Mouse (Mus musculus) heart, embryonic 14.5 days (tissue): ENCODE measurements around the gene Pnp2. TPM values are rescaled to one million over a fixed set of nuclear protein-coding genes. Genes with fewer than 3 reads are reported as not detected.
A peak's percentile ranks its signal among the peaks of the same experiment; 100 is the strongest.
"Not testable (repeated sequence)": the region's sequence is repeated elsewhere in the genome, so short reads cannot be mapped to it uniquely, and the experiment has no call there.

ENCODE experiments used
- ATAC-seq: fragments of 200-750 bp; cut with Nextera tagmentation; 2 replicates; pipeline ENCODE4 v1.8.0; 2017; ENCODE audit warnings: low read depth, moderate TSS enrichment; ENCODE audit not compliant: insufficient number of reproducible peaks, insufficient read depth, low FRiP score
- H3K27ac ChIP-seq, 2 experiments: fragments of 200-500 bp in 1 of 2; fragments of 300-500 bp in 1 of 2; sonication (generic) in 1 of 2; replicated peaks in 1 of 2; 2 replicates each; pipeline ENCODE4 v1.5.1; 2012 to 2014; ENCODE audit warnings: low read depth in 2 of 2, low read length in 2 of 2, control low read depth in 1 of 2, mild to moderate bottlenecking in 1 of 2, mixed read lengths in 1 of 2; ENCODE audit not compliant: control insufficient read depth in 1 of 2, insufficient read depth in 1 of 2
- H3K27me3 ChIP-seq: fragments of 300-500 bp; sonication (generic); 2 replicates; pipeline ENCODE4 v1.6.1; 2014; ENCODE audit warnings: mild to moderate bottlenecking, low read length, control low read depth; ENCODE audit not compliant: control insufficient read depth, insufficient read depth
- H3K36me3 ChIP-seq: fragments of 300-500 bp; sonication (generic); 2 replicates; pipeline ENCODE4 v1.6.1; 2014; ENCODE audit warnings: mild to moderate bottlenecking, control low read depth, low read length, mixed read lengths; ENCODE audit not compliant: control insufficient read depth, insufficient read depth
- H3K4me1 ChIP-seq, 2 experiments: fragments of 200-500 bp in 1 of 2; fragments of 300-500 bp in 1 of 2; sonication (generic) in 1 of 2; 2 replicates each; pipeline ENCODE4 v1.6.1; 2012 to 2014; ENCODE audit warnings: low read length in 2 of 2, control low read depth in 1 of 2, mixed read lengths in 1 of 2; ENCODE audit not compliant: control insufficient read depth in 2 of 2, insufficient read depth in 2 of 2
- H3K4me2 ChIP-seq: fragments of 300-500 bp; sonication (generic); 2 replicates; pipeline ENCODE4 v1.6.1; 2014; ENCODE audit warnings: mild to moderate bottlenecking, low read length
- H3K4me3 ChIP-seq, 2 experiments: fragments of 200-500 bp in 1 of 2; fragments of 300-500 bp in 1 of 2; sonication (generic) in 1 of 2; 2 replicates each; pipeline ENCODE4 v1.5.1; 2012 to 2014; ENCODE audit warnings: low read length in 2 of 2, mild to moderate bottlenecking in 2 of 2, control low read depth in 1 of 2, low read depth in 1 of 2, moderate library complexity in 1 of 2; ENCODE audit not compliant: control insufficient read depth in 1 of 2, insufficient read depth in 1 of 2
- H3K9ac ChIP-seq: fragments of 300-500 bp; sonication (generic); 2 replicates; pipeline ENCODE4 v1.6.1; 2014; ENCODE audit warnings: mild to moderate bottlenecking, low read length
- H3K9me3 ChIP-seq: fragments of 300-500 bp; sonication (generic); 2 replicates; pipeline ENCODE4 v1.6.1; 2016; ENCODE audit warnings: low read length, control low read depth; ENCODE audit not compliant: control insufficient read depth
- WGBS: fragments of 180-500 bp; shearing (Covaris S2); extraction: QIAGEN DNeasy Blood & Tissue Kit; methylation state at CpG from one replicate; pipeline ENCODE4 v1.1.7; 2014; 5-methylcytosine and 5-hydroxymethylcytosine counted together
- polyA plus RNA-seq: library from polyadenylated mRNA; unstranded; fragments of >200 nt; fragmentation: Nextera tagmentation; extraction: Ambion mirVana; gene quantifications from 2 replicates; pipeline ENCODE4 v1.2.1, GENCODE M21; 2014

The Pnp2 gene
- polyA plus RNA-seq, 1 experiment from 2014 or later: 0.59 TPM

GRCm38 (mm10) chr14:50975001-50975400 is 19.2 kb downstream of the Pnp2 start:
- Histone ChIP-seq H3K27me3 (no peaks in the 10 kb centered on the region), H3K27ac (no peak overlapping the region), H3K4me3 (no peak overlapping the region), H3K36me3 (no peaks in the 10 kb centered on the region), H3K4me1 (peaks cover under 1 to 3% of the 10 kb centered on the region in 2 experiments; a peak in 1 of 4 replicates), H3K9ac (no peak overlapping the region), H3K4me2 (no peak overlapping the region), H3K9me3 (no peaks in the 10 kb centered on the region)
- 42% methylated on average over 5 of the region's 5 CpGs for WGBS
- no peak for ATAC-seq

- H3K9ac ChIP-seq: no peak overlapping the region
- H3K27ac ChIP-seq: no peak overlapping the region
- WGBS: 28% methylated on average over 9 of the region's 9 CpGs
- H3K36me3 ChIP-seq: no peaks in the 10 kb centered on the region
- H3K4me2 ChIP-seq: 0 out of 2 replicates have a peak overlapping the region, but pooled peaks have one; percentile 19
- H3K27me3 ChIP-seq: no peaks in the 10 kb centered on the region
- no peak; the same call in 1 of the 2 replicates for ATAC-seq
- H3K9me3 ChIP-seq: no peaks in the 10 kb centered on the region
- H3K4me1 ChIP-seq: peaks cover 0 to 2% of the 10 kb centered on the region in 2 experiments; a peak in 1 of 4 replicates
- no peak overlapping the region for H3K4me3 ChIP-seq
Observed at GRCm38 (mm10) chr14:50976674-50977073, 20.9 kb downstream of the Pnp2 start.

GRCm38 (mm10) chr14:50978451-50978850 is 22.7 kb downstream of the Pnp2 start:
- H3K27ac ChIP-seq, H3K36me3 ChIP-seq, H3K4me3 ChIP-seq, H3K4me2 ChIP-seq, H3K9me3 ChIP-seq, H3K4me1 ChIP-seq, H3K9ac ChIP-seq, H3K27me3 ChIP-seq, ATAC-seq: not testable (repeated sequence)
- 83% methylated on average over 6 of the region's 6 CpGs for WGBS

- H3K4me3 ChIP-seq: no peak overlapping the region
- no peaks in the 10 kb centered on the region for H3K36me3 ChIP-seq
- no peak overlapping the region for H3K27ac ChIP-seq
- peaks cover 0 to 2% of the 10 kb centered on the region in 2 experiments; a peak in 1 of 4 replicates for H3K4me1 ChIP-seq
- no peaks in the 10 kb centered on the region for H3K9me3 ChIP-seq
- no peak for ATAC-seq
- no peaks in the 10 kb centered on the region for H3K27me3 ChIP-seq
- no peak overlapping the region for H3K4me2 ChIP-seq
- H3K9ac ChIP-seq: no peak overlapping the region
Observed at GRCm38 (mm10) chr14:50979631-50980030, 23.8 kb downstream of the Pnp2 start.

GRCm38 (mm10) chr14:50981207-50981606 is 25.4 kb downstream of the Pnp2 start:
- Histone ChIP-seq H3K4me3 (no peak overlapping the region), H3K36me3 (no peaks in the 10 kb centered on the region), H3K27ac (no peak overlapping the region), H3K4me2 (no peak overlapping the region), H3K4me1 (peaks cover 0 to 2% of the 10 kb centered on the region in 2 experiments; a peak in 1 of 4 replicates), H3K27me3 (no peaks in the 10 kb centered on the region), H3K9me3 (no peaks in the 10 kb centered on the region), H3K9ac (no peak overlapping the region)
- ATAC-seq: no peak
- 36% methylated on average over 2 of the region's 2 CpGs for WGBS

- Histone ChIP-seq H3K4me3 (no peak overlapping the region), H3K27me3 (no peaks in the 10 kb centered on the region), H3K9ac (no peak overlapping the region), H3K4me1 (peaks cover 0 to under 1% of the 10 kb centered on the region in 2 experiments; a peak in 1 of 4 replicates), H3K9me3 (no peaks in the 10 kb centered on the region), H3K27ac (no peak overlapping the region), H3K36me3 (no peaks in the 10 kb centered on the region), H3K4me2 (no peak overlapping the region)
- ATAC-seq: no peak
- WGBS: 64% methylated on average over 5 of the region's 5 CpGs
Observed at GRCm38 (mm10) chr14:50981837-50982236, 26.0 kb downstream of the Pnp2 start.

GRCm38 (mm10) chr14:50987668-50988067 is 31.9 kb downstream of the Pnp2 start:
- 91% methylated on average over 2 of the region's 2 CpGs for WGBS
- Histone ChIP-seq H3K27me3 (no peaks in the 10 kb centered on the region), H3K27ac (no peak overlapping the region), H3K4me2 (no peak overlapping the region), H3K4me1 (no peaks in the 10 kb centered on the region), H3K36me3 (no peaks in the 10 kb centered on the region), H3K9ac (no peak overlapping the region), H3K4me3 (no peak overlapping the region), H3K9me3 (no peaks in the 10 kb centered on the region)
- no peak for ATAC-seq

DNA sequence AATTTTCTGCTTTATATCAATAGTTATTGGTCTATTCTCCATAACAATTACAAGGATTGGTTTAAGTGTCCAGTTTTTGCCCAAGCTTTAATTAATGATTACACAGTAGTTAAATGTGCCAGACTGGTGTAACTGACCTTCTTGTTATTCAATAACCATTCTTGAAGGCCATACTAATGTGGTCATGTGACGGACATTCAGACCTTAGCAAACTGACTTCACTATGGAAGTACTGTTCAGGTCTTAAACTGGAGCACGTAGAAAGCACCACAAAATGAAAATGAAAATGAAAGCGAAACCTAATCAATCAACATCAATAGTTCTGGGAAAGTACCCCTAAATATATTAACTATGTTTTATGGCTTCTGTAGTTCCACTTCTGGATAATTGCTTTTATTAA is 35.2 kb downstream of the Pnp2 start:
- Histone ChIP-seq H3K27me3 (no peaks in the 10 kb centered on the region), H3K27ac (no peak overlapping the region), H3K36me3 (no peaks in the 10 kb centered on the region), H3K9me3 (no peaks in the 10 kb centered on the region), H3K4me2 (no peak overlapping the region), H3K9ac (no peak overlapping the region), H3K4me3 (no peak overlapping the region), H3K4me1 (peaks cover 0 to 5% of the 10 kb centered on the region in 2 experiments; a peak in 2 of 4 replicates)
- WGBS: 82% methylated on average over 3 of the region's 3 CpGs
- no peak for ATAC-seq
